Mouse (Mus musculus): ENCODE measurements around the gene Ccdc65.

- TF ChIP-seq CTCF (IDR thresholded peaks at IDR 0.05; ENCODE audit: extremely low read depth, insufficient read depth, low read length), result no peak
- no peak for TF ChIP-seq POLR2A (IDR thresholded peaks at IDR 0.05; ENCODE audit: extremely low read depth, insufficient read depth, low read length)
Measured at GRCm38 (mm10) chr15:98692171-98692715, 15.8 kb upstream of the Ccdc65 start.
